Mouse (Mus musculus): ENCODE data around the gene Rusc1.
A peak's percentile ranks its signal among the peaks of the same experiment; 100 is the strongest.

- TF ChIP-seq EP300 (optimal IDR thresholded peaks at IDR 0.05) (no peak), CTCF (IDR thresholded peaks at IDR 0.05; ENCODE audit: low read depth) (peak; percentile 52)
Measured at GRCm38 (mm10) chr3:89101812-89102494, 8.8 kb upstream of the Rusc1 start, which contains the start of gene Fdps.

All from stomach, postnatal 0 days (tissue).